Comparison of ENCODE assay signal across 7 mouse cellular contexts in genomic region chr6:121151732-121152131, GRCm38 (mm10). TPM values are rescaled to one million over a fixed set of nuclear protein-coding genes. Genes with fewer than 3 reads are reported as not detected.
A peak's percentile ranks its signal among the peaks of the same experiment; 100 is the strongest.
DNase-seq lines count a peak whose midpoint lies in the region; ATAC-seq and TF ChIP-seq lines count a peak whose summit lies in the region.

No protein-coding gene starts in this region.

- H3K4me2 ChIP-seq in lung, embryonic 14.5 days, result no peak overlapping the region

- TF ChIP-seq CTCF in lung, embryonic 14.5 days (IDR thresholded peaks at IDR 0.05; ENCODE audit: low read depth), result no peak

- intact Hi-C loops in heart, postnatal 36 days (cut with DNase I), result no loop called here

- peak overlapping the region; percentile 30; the same call in 1 of the 2 replicates for H3K27ac ChIP-seq in lung, embryonic 14.5 days (ENCODE audit: low read depth)

- peak; percentile 78 for ATAC-seq in lung, embryonic 14.5 days (ENCODE audit: insufficient read depth)
- ATAC-seq in megakaryocyte, adult 5-6 weeks (ENCODE audit: poor library complexity, severe bottlenecking), result no peak

- no peaks in the 10 kb centered on the region for H3K9me3 ChIP-seq in lung, embryonic 14.5 days (ENCODE audit: low read depth, low read length)

- no peaks in the 10 kb centered on the region for H3K27me3 ChIP-seq in lung, embryonic 14.5 days (ENCODE audit: insufficient read depth, low read length)

- 38% methylated on average over 6 of the region's 6 CpGs for WGBS in lung, embryonic 14.5 days

- DNase-seq in adrenal gland, adult (ENCODE audit: inconsistent age in 2 of 2, low spot score in 1 of 2), result peak; percentile 91 to 97
- peak; percentile 89 to 90 for DNase-seq in adrenal gland, postnatal 36 days
- DNase-seq in heart, postnatal 36 days, result peak; percentile 59 to 62
- DNase-seq in lung, embryonic 14.5 days, result peak; percentile 85
- DNase-seq in layer of hippocampus, adult 9-11 months, result no peak
- no peak for DNase-seq in layer of hippocampus, adult 18-20 months (ENCODE audit: low spot score in 2 of 2)

- H3K4me3 ChIP-seq in lung, embryonic 14.5 days (ENCODE audit: low read depth, low read length), result no peak overlapping the region

- H3K36me3 ChIP-seq in lung, embryonic 14.5 days (ENCODE audit: insufficient read depth), result no peaks in the 10 kb centered on the region

- peaks cover 21% of the 10 kb centered on the region for H3K4me1 ChIP-seq in lung, embryonic 14.5 days (ENCODE audit: insufficient read depth)

- no peak overlapping the region for H3K9ac ChIP-seq in lung, embryonic 14.5 days

RNA-seq across cellular contexts. Expression of gene Mical3, which starts 20.9 kb away (rescaled TPM):
- total RNA-seq in adrenal gland, postnatal 36 days (2021), result 10 to 100 TPM; 47.4 to 48.7 TPM
- 100 to 1,000 TPM; 119 to 136 TPM for total RNA-seq in heart, postnatal 36 days (2021)
- 27.0 and 29.8 TPM in 2 replicates for polyA plus RNA-seq in lung, embryonic 14.5 days (2014; fragmentation: Nextera tagmentation; extraction: Ambion mirVana)
- 4.3 and 7.7 TPM in 2 replicates for total RNA-seq in megakaryocyte, adult 5-6 weeks (2015)
- 2.4 TPM in 2 replicates for total RNA-seq in megakaryocyte, adult 5-6 weeks (2017)
- 10 to 100 TPM; 75.0 to 80.8 TPM for total RNA-seq in layer of hippocampus, adult 18-20 months (2021)

RNA-seq across cellular contexts. Expression of gene Pex26, which starts 31.7 kb away (rescaled TPM):
- total RNA-seq in adrenal gland, postnatal 36 days (2021), result 10 to 100 TPM in 1 of 2 experiments, 1 to 10 TPM in 1; 9.6 to 11.9 TPM
- 1 to 10 TPM; 5.5 to 6.3 TPM for total RNA-seq in heart, postnatal 36 days (2021)
- 7.6 and 8.1 TPM in 2 replicates for polyA plus RNA-seq in lung, embryonic 14.5 days (2014; fragmentation: Nextera tagmentation; extraction: Ambion mirVana)
- total RNA-seq in megakaryocyte, adult 5-6 weeks (2015), result 3.7 and 4.8 TPM in 2 replicates
- total RNA-seq in megakaryocyte, adult 5-6 weeks (2017), result 4.2 and 5.7 TPM in 2 replicates
- 10 to 100 TPM; 11.4 to 12.8 TPM for total RNA-seq in layer of hippocampus, adult 18-20 months (2021)

RNA-seq across cellular contexts. Expression of gene Tuba8, which starts 58.8 kb away (rescaled TPM):
- total RNA-seq in adrenal gland, postnatal 36 days (2021), result 1 to 10 TPM; 8.2 to 9.8 TPM
- 100 to 1,000 TPM in 1 of 2 experiments, 10 to 100 TPM in 1; 94.4 to 144 TPM for total RNA-seq in heart, postnatal 36 days (2021)
- 2.1 and 3.0 TPM in 2 replicates for polyA plus RNA-seq in lung, embryonic 14.5 days (2014; fragmentation: Nextera tagmentation; extraction: Ambion mirVana)
- total RNA-seq in megakaryocyte, adult 5-6 weeks (2015), result 5.1 and 6.2 TPM in 2 replicates
- total RNA-seq in megakaryocyte, adult 5-6 weeks (2017), result 5.1 and 5.6 TPM in 2 replicates
- total RNA-seq in layer of hippocampus, adult 18-20 months (2021), result 1 to 10 TPM; 6.3 to 7.8 TPM

Comparison
In these comparisons a context has a peak if more than half of its experiments do, and no peak if none do; other contexts are left out.
1. DNase-seq: peak in adrenal gland, adult (2 of 2), adrenal gland, postnatal 36 days (2 of 2), heart, postnatal 36 days (2 of 2) and lung, embryonic 14.5 days (single experiment); none in layer of hippocampus, adult 9-11 months (single experiment) and layer of hippocampus, adult 18-20 months (0 of 2).
2. RNA of gene Mical3, which starts 20.9 kb away (total RNA-seq): 119 to 136 TPM in heart, postnatal 36 days, 75.0 to 80.8 TPM in layer of hippocampus, adult 18-20 months and 47.4 to 48.7 TPM in adrenal gland, postnatal 36 days; 2.4 to 7.7 TPM in megakaryocyte, adult 5-6 weeks; every median in the first group is over 4 times any median in the second.
3. RNA of gene Tuba8, which starts 58.8 kb away (total RNA-seq): 94.4 to 144 TPM in heart, postnatal 36 days; 8.2 to 9.8 TPM in adrenal gland, postnatal 36 days, 6.3 to 7.8 TPM in layer of hippocampus, adult 18-20 months and 5.1 to 6.2 TPM in megakaryocyte, adult 5-6 weeks; every median in the first group is over 4 times any median in the second.